Mouse (Mus musculus) E14TG2a.4 (cell line): ENCODE results near the gene Pno1.
A peak's percentile ranks its signal among the peaks of the same experiment; 100 is the strongest.
"Not testable (repeated sequence)": the region's sequence is repeated elsewhere in the genome, so short reads cannot be mapped to it uniquely, and the experiment has no call there.

ENCODE experiments used
- H3K27me3 ChIP-seq: 2 replicates; pipeline ENCODE4 v1.6.1; 2014; ENCODE audit warnings: low read length, control low read depth; ENCODE audit not compliant: insufficient read depth
- H3K36me3 ChIP-seq: 2 replicates; pipeline ENCODE4 v1.6.1; 2014; ENCODE audit warnings: low read length, control low read depth; ENCODE audit not compliant: insufficient read depth
- H3K4me1 ChIP-seq: replicated peaks from 2 replicates; pipeline ENCODE4 v1.6.1; 2014; ENCODE audit warnings: low read depth, low read length, control low read depth
- H3K4me3 ChIP-seq: replicated peaks from 2 replicates; pipeline ENCODE4 v1.5.1; 2014; ENCODE audit warnings: mild to moderate bottlenecking, low read length
- H3K9me3 ChIP-seq: 2 replicates; pipeline ENCODE4 v1.6.1; 2014; ENCODE audit warnings: low read length, control low read depth
- CTCF ChIP-seq: conservative IDR thresholded peaks from 2 replicates; pipeline ENCODE4 v1.5.1; 2014; ENCODE audit warnings: low read length
- NANOG ChIP-seq: IDR thresholded peaks from 2 replicates; pipeline ENCODE4 v1.6.1; 2014; ENCODE audit warnings: borderline replicate concordance, low read length, mixed read lengths
- POU5F1 ChIP-seq: IDR thresholded peaks from 2 replicates; pipeline ENCODE4 v1.6.1; 2014; ENCODE audit warnings: low read length, borderline replicate concordance

The Pno1 gene

GRCm38 (mm10) chr11:17211258-17212140, at the start of gene Pno1:
TSS of gene Pno1 (minus strand) at chr11:17211568.
- H3K4me1 ChIP-seq: peaks cover 25% of the 10 kb centered on the region
- peak within 1 kb of the TSS; percentile 99 for H3K4me3 ChIP-seq
- TF ChIP-seq NANOG (no peak), POU5F1 (no peak), CTCF (no peak)
- H3K9me3 ChIP-seq: peaks cover 37% of the 10 kb centered on the region
- H3K36me3 ChIP-seq: peaks cover 38% of the 10 kb centered on the region
- H3K27me3 ChIP-seq: no peaks in the 10 kb centered on the region

GRCm38 (mm10) chr11:17257861-17258260, 46.5 kb upstream of the Pno1 start:
- Histone ChIP-seq H3K36me3 (no peaks in the 10 kb centered on the region), H3K4me3 (peak overlapping the region; percentile 90), H3K27me3 (no peaks in the 10 kb centered on the region), H3K4me1 (peaks cover 12% of the 10 kb centered on the region), H3K9me3 (no peaks in the 10 kb centered on the region)
- TF ChIP-seq CTCF: no peak
- TF ChIP-seq NANOG: no peak
- TF ChIP-seq POU5F1: no peak

GRCm38 (mm10) chr11:17257443-17257842, 46.1 kb upstream of the Pno1 start, which contains the start of gene C1d:
TSS of gene C1d (plus strand) at chr11:17257579.
- H3K27me3 ChIP-seq: no peaks in the 10 kb centered on the region
- H3K4me1 ChIP-seq: peaks cover 12% of the 10 kb centered on the region
- H3K36me3 ChIP-seq: no peaks in the 10 kb centered on the region
- peak within 1 kb of the TSS; percentile 90 for H3K4me3 ChIP-seq
- H3K9me3 ChIP-seq: no peaks in the 10 kb centered on the region
- TF ChIP-seq CTCF (no peak), POU5F1 (no peak), NANOG (no peak)

- Histone ChIP-seq H3K36me3 (no peaks in the 10 kb centered on the region), H3K4me3 (peak overlapping the region; percentile 90), H3K4me1 (peaks cover 12% of the 10 kb centered on the region), H3K27me3 (no peaks in the 10 kb centered on the region), H3K9me3 (no peaks in the 10 kb centered on the region)
- TF ChIP-seq CTCF (no peak), NANOG (no peak), POU5F1 (no peak)
Measured at GRCm38 (mm10) chr11:17256813-17257365, 45.5 kb upstream of the Pno1 start.

GRCm38 (mm10) chr11:17248715-17249114, 37.3 kb upstream of the Pno1 start:
- TF ChIP-seq CTCF (no peak), POU5F1 (no peak), NANOG (no peak)
- Histone ChIP-seq H3K9me3 (no peaks in the 10 kb centered on the region), H3K27me3 (no peaks in the 10 kb centered on the region), H3K4me1 (no peaks in the 10 kb centered on the region), H3K4me3 (no peak overlapping the region), H3K36me3 (no peaks in the 10 kb centered on the region)

GRCm38 (mm10) chr11:17238598-17238997, 27.2 kb upstream of the Pno1 start:
- not testable (repeated sequence) for H3K9me3 ChIP-seq, H3K4me3 ChIP-seq, H3K27me3 ChIP-seq, H3K36me3 ChIP-seq, H3K4me1 ChIP-seq

- Histone ChIP-seq H3K4me3 (no peak overlapping the region), H3K9me3 (no peaks in the 10 kb centered on the region), H3K4me1 (no peaks in the 10 kb centered on the region), H3K27me3 (no peaks in the 10 kb centered on the region), H3K36me3 (peaks cover 23% of the 10 kb centered on the region)
- TF ChIP-seq NANOG (no peak), CTCF (no peak), POU5F1 (no peak)
Measured at GRCm38 (mm10) chr11:17236449-17237037, 25.2 kb upstream of the Pno1 start.

GRCm38 (mm10) chr11:17232792-17233191, 21.4 kb upstream of the Pno1 start:
- H3K4me1 ChIP-seq: no peaks in the 10 kb centered on the region
- TF ChIP-seq CTCF: no peak
- TF ChIP-seq NANOG: no peak
- no peak for TF ChIP-seq POU5F1
- H3K36me3 ChIP-seq: peaks cover 58% of the 10 kb centered on the region
- H3K4me3 ChIP-seq: no peak overlapping the region
- H3K27me3 ChIP-seq: no peaks in the 10 kb centered on the region
- H3K9me3 ChIP-seq: no peaks in the 10 kb centered on the region

- no peaks in the 10 kb centered on the region for H3K4me1 ChIP-seq
- H3K36me3 ChIP-seq: peaks cover 43% of the 10 kb centered on the region
- H3K4me3 ChIP-seq: no peak overlapping the region
- H3K27me3 ChIP-seq: no peaks in the 10 kb centered on the region
- H3K9me3 ChIP-seq: no peaks in the 10 kb centered on the region
- no peak for TF ChIP-seq CTCF
- no peak for TF ChIP-seq NANOG
- TF ChIP-seq POU5F1: no peak
Measured at GRCm38 (mm10) chr11:17221126-17221525, 9.8 kb upstream of the Pno1 start.
